Mouse (Mus musculus) left cerebral cortex, postnatal 4 days (tissue): ENCODE results near the gene Kcnj9. TPM values are rescaled to one million over a fixed set of nuclear protein-coding genes. Genes with fewer than 3 reads are reported as not detected.

Experiments used
- DNase-seq: peaks from one replicate; pipeline ENCODE4 v3.0.0-alpha.2; 2022
- intact Hi-C: fragments of 180-260 bp; cut with DNase I; formaldehyde crosslinking; loops from one replicate; pipeline ENCODE4 v1.15.1; 2025
- total RNA-seq, 2 experiments: library from RNA; stranded (reverse); gene quantifications; 2 replicates each; pipeline ENCODE4 v1.2.3; 2021

Kcnj9 gene
- total RNA-seq, 2 experiments from 2014 or later, result 23.5 to 27.4 TPM

GRCm38 (mm10) chr1:172296816-172297510 is 32.2 kb downstream of the Kcnj9 start:
- intact Hi-C loops, result no loop called here
- DNase-seq, result no peak

- intact Hi-C loops, result no loop called here
- peak; percentile 71 for DNase-seq
Measured at GRCm38 (mm10) chr1:172295751-172296197, 33.3 kb downstream of the Kcnj9 start.

DNA sequence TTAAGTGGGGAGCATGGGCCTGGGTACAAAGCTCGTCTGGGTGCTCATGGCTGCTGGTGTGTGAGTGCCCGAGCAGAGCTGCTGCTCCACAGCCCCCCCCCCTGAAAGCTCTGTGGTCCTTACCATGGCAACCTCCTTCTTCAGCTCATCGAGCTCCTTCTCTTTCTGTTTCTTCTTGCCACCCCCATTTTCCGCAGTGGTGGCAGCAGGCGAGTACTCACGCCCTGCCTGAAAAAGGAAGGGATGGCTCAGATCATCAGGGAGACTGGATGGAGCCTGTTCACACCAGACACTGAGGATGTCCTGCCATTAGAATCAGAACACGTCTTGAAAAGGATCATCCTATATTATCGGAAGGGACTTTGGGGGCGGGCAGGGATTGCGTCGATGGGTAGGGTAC is 35.7 kb downstream of the Kcnj9 start:
- intact Hi-C loops, result no loop called here
- DNase-seq, result no peak

GRCm38 (mm10) chr1:172292880-172293279 is 36.2 kb downstream of the Kcnj9 start:
- no peak for DNase-seq
- intact Hi-C loops, result no loop called here

GRCm38 (mm10) chr1:172289617-172289946 is 39.5 kb downstream of the Kcnj9 start:
- no peak for DNase-seq
- intact Hi-C loops, result no loop called here

DNA sequence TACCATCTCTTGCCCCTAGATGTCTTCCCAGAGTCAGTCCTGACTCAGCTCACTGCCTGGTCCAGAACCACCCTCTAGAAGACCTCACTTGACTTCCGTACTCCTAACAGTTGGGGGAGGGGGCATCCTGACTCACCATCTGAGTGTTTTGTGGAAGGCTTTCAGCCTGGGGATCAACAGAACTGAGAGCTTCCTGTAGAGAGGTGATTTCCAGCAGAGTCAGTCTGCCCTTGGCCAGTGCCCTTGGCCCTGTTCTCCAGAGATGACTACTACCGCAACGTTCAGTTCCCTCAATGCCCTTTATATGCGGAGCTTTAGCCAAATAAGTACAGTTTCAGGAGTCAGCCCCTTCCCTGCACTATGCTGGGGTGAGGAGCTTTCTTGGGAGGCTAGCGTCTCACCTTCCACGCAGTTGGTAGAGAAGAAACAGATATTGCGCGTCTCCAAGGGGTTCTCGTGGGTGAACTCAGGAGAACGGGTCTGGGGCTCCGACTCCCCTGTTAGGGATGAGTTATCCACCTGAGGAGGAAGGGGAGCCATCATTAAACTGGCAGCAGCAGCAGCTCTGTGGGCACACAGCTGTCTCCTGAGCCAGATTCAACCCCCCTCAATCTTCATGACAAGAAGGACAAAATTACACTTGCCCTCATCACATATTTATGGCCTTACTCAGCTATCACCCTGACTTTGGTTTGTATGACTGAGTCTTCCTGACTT is 40.1 kb downstream of the Kcnj9 start:
- intact Hi-C loops, result no loop called here
- no peak for DNase-seq

- intact Hi-C loops, result no loop called here
- no peak for DNase-seq
Measured at GRCm38 (mm10) chr1:172286740-172287139, 42.4 kb downstream of the Kcnj9 start.

- intact Hi-C loops, result no loop called here
- DNase-seq, result no peak
Measured at GRCm38 (mm10) chr1:172284221-172284620, 44.9 kb downstream of the Kcnj9 start.

- intact Hi-C loops, result no loop called here
- DNase-seq, result no peak
Measured at GRCm38 (mm10) chr1:172283073-172283472, 46.0 kb downstream of the Kcnj9 start.

DNA sequence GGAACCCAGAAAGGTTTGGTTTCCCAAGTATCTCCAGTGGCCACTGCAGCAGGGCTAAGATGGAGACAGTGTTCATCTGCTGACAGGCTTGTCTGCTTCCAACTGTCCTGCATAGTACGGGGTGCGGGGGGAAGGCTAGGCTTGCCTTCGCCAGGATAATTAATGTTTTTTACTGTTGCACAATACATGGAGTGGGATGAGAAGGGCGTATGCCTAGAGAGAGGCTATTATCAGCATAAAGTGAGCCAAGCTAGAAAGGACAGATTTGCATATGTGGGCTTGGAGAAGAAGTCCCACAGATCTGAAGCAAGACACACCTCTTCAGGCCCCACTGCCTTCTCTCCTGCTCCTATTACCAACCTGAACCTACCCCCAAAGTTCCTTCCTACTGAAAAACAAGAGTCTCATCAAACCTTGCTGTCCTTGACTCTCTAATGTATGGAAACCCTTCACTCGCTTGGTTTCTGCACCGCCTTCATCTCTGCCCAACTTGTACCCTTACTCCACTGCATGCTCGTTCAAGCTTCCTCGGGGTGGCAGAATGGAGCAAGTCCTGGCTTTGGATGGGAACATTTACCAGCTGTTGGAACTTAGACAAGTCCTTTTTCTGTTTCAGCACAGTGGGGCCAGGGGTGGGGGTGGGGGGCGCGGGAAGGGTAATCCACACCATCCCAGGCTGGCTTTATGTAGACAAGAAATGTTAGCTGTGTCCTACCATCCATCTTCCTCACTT is 47.4 kb downstream of the Kcnj9 start:
- intact Hi-C loops, result no loop called here
- DNase-seq, result no peak

- DNase-seq, result no peak
- intact Hi-C loops, result no loop called here
Measured at GRCm38 (mm10) chr1:172279768-172280509, 49.2 kb downstream of the Kcnj9 start.

GRCm38 (mm10) chr1:172278328-172278727 is 50.8 kb downstream of the Kcnj9 start:
- intact Hi-C loops, result no loop called here
- no peak for DNase-seq

DNA sequence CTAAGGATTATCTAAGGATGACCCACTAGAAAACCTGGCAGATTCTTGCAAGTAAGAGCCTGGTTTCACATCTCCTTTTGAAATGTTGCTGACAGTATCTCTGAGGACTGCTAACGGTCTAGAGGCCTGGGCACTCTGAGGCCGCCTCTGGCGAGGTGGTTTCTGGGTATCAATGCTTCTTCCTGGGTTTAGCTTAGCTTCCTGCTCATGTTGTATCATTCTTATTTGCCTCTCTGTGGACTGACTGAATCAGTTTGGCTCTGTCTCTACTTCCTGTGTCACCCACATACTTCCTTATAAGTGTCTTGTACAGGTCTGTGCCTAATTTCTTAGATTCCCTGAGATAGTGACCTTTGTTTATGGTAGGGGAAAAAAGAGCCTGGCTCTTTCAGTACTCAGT is 51.9 kb downstream of the Kcnj9 start:
- intact Hi-C loops, result no loop called here
- no peak for DNase-seq

DNA sequence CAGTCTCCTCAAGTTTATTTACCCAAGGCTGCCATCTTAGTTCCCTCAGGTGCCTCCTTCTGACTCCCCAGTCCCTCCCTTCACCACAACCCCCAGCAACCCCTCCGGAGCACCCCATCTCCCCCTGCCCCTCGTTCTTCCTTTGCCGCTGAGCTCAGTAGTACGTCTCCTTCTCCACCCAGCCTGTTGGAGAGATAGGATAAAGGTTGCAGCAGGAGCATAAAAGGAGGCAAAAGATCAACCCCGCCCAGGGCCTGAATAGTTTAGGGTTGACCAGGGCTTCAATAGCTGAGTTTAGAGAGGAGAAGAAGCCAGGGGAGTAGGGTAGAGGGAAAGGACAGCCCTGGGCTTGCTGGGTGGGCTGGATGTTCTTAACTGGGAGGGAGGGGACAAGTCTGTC is 54.6 kb downstream of the Kcnj9 start:
- no peak for DNase-seq
- intact Hi-C loops, result no loop called here

- intact Hi-C loops, result no loop called here
- DNase-seq, result no peak
Measured at GRCm38 (mm10) chr1:172274116-172274515, 55.0 kb downstream of the Kcnj9 start.

- intact Hi-C loops, result no loop called here
- DNase-seq, result no peak
Measured at GRCm38 (mm10) chr1:172273386-172273785, 55.7 kb downstream of the Kcnj9 start.

DNA sequence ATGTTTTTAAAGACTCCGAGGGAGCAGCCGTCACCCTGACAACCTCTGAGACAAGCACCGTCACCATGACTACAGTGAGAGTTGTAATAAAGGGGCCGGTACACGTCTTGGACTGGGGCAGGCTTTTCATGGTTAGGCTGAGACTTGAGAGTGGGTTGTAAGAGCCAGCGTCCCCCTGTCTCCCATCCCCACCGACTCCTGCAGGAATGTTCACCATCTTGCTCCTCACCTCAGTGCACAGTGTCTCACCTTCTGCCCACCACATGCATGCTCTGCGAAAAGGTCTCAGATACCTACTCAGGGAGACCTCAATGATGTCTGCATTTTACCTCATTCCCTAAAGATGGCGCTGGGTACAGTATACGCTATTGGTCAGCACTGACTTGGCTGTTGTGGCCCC is 57.4 kb downstream of the Kcnj9 start:
- no peak for DNase-seq
- intact Hi-C loops, result no loop called here

DNA sequence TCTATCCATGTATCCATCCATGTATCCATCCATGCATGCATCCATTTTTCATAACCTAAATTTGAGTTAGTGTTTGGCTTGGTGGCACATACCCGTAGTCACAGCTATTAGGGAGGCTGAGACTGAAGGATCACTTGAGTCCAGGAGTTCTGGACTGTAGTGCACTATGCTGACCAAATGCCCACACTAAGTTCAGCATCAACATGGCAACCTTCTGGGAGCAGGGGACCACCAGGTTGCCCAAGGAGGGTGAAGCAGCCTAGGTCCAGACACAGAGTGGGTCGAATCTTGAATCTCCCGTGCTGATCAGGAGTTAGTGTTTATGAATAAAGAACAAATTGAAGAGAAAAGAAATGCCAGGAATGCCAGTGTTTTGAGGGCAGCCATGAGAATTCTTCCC is 57.9 kb downstream of the Kcnj9 start:
- no peak for DNase-seq
- intact Hi-C loops, result no loop called here
